Mouse (Mus musculus): ENCODE data around the gene Lgals3bp.
"Not testable (repeated sequence)": the region's sequence is repeated elsewhere in the genome, so short reads cannot be mapped to it uniquely, and the experiment has no call there.

Gene Lgals3bp

DNA sequence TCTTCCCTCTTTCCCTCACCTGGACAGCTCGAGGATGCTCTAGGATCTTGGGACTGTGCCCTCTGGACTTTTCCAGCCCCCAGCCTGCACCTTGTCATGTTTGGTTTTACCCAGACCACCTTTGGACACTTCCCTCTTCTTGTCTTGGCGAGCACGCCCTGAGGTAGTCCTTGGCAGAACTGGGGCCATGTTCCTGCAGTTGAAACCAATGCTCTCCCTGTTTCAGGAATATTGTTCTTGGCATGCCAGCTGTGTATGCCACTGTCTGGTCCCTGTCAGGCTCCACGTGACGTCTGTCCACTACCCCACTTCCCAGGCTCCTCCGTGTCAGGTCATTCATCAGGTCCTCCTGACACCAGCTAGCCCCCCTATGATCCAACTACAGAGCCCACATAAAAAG, 23.2 kb downstream of the Lgals3bp start:
- TF ChIP-seq POU5F1 (IDR thresholded peaks at IDR 0.05; ENCODE audit: borderline replicate concordance, low read length) (no peak), CTCF (conservative IDR thresholded peaks at IDR 0.05; ENCODE audit: low read length) (no peak), NANOG (IDR thresholded peaks at IDR 0.05; ENCODE audit: borderline replicate concordance, low read length) (no peak)
- Histone ChIP-seq H3K4me1 (replicated peaks; ENCODE audit: low read depth, low read length) (peaks cover 23% of the 10 kb centered on the region), H3K4me3 (replicated peaks; ENCODE audit: low read length) (no peak overlapping the region), H3K27me3 (ENCODE audit: insufficient read depth, low read length) (0 out of 2 replicates have a peak, but pooled peaks cover 5% of the 10 kb centered on the region), H3K9me3 (ENCODE audit: low read length) (no peaks in the 10 kb centered on the region), H3K36me3 (ENCODE audit: insufficient read depth, low read length) (no peaks in the 10 kb centered on the region)

- H3K4me3 ChIP-seq (replicated peaks; ENCODE audit: low read length); H3K27me3 ChIP-seq (ENCODE audit: insufficient read depth, low read length); H3K9me3 ChIP-seq (ENCODE audit: low read length); H3K36me3 ChIP-seq (ENCODE audit: insufficient read depth, low read length): not testable (repeated sequence)
- peaks cover 44% of the 10 kb centered on the region for H3K4me1 ChIP-seq (replicated peaks; ENCODE audit: low read depth, low read length)
These were observed 25.6 kb downstream of the Lgals3bp start for GRCm38 (mm10) chr11:118376323-118376722.

GRCm38 (mm10) chr11:118375881-118376280, 26.0 kb downstream of the Lgals3bp start:
- no peak for TF ChIP-seq NANOG (IDR thresholded peaks at IDR 0.05; ENCODE audit: borderline replicate concordance, low read length)
- no peaks in the 10 kb centered on the region for H3K27me3 ChIP-seq (ENCODE audit: insufficient read depth, low read length)
- peaks cover 45% of the 10 kb centered on the region for H3K4me1 ChIP-seq (replicated peaks; ENCODE audit: low read depth, low read length)
- H3K36me3 ChIP-seq (ENCODE audit: insufficient read depth, low read length): no peaks in the 10 kb centered on the region
- no peak overlapping the region for H3K4me3 ChIP-seq (replicated peaks; ENCODE audit: low read length)
- no peaks in the 10 kb centered on the region for H3K9me3 ChIP-seq (ENCODE audit: low read length)

GRCm38 (mm10) chr11:118375461-118375860, 26.4 kb downstream of the Lgals3bp start:
- TF ChIP-seq CTCF (conservative IDR thresholded peaks at IDR 0.05; ENCODE audit: low read length): no peak
- TF ChIP-seq NANOG (IDR thresholded peaks at IDR 0.05; ENCODE audit: borderline replicate concordance, low read length): no peak
- no peak for TF ChIP-seq POU5F1 (IDR thresholded peaks at IDR 0.05; ENCODE audit: borderline replicate concordance, low read length)
- no peaks in the 10 kb centered on the region for H3K27me3 ChIP-seq (ENCODE audit: insufficient read depth, low read length)
- H3K9me3 ChIP-seq (ENCODE audit: low read length): no peaks in the 10 kb centered on the region
- H3K36me3 ChIP-seq (ENCODE audit: insufficient read depth, low read length): no peaks in the 10 kb centered on the region
- no peak overlapping the region for H3K4me3 ChIP-seq (replicated peaks; ENCODE audit: low read length)
- peaks cover 45% of the 10 kb centered on the region for H3K4me1 ChIP-seq (replicated peaks; ENCODE audit: low read depth, low read length)

GRCm38 (mm10) chr11:118375006-118375405, 26.9 kb downstream of the Lgals3bp start:
- no peak for TF ChIP-seq NANOG (IDR thresholded peaks at IDR 0.05; ENCODE audit: borderline replicate concordance, low read length)
- no peak for TF ChIP-seq CTCF (conservative IDR thresholded peaks at IDR 0.05; ENCODE audit: low read length)
- no peak for TF ChIP-seq POU5F1 (IDR thresholded peaks at IDR 0.05; ENCODE audit: borderline replicate concordance, low read length)
- Histone ChIP-seq H3K4me3 (replicated peaks; ENCODE audit: low read length) (no peak overlapping the region), H3K4me1 (replicated peaks; ENCODE audit: low read depth, low read length) (peaks cover 45% of the 10 kb centered on the region), H3K27me3 (ENCODE audit: insufficient read depth, low read length) (no peaks in the 10 kb centered on the region), H3K9me3 (ENCODE audit: low read length) (no peaks in the 10 kb centered on the region), H3K36me3 (ENCODE audit: insufficient read depth, low read length) (no peaks in the 10 kb centered on the region)

GRCm38 (mm10) chr11:118374506-118374905, 27.4 kb downstream of the Lgals3bp start:
- TF ChIP-seq NANOG (IDR thresholded peaks at IDR 0.05; ENCODE audit: borderline replicate concordance, low read length): no peak
- no peak for TF ChIP-seq POU5F1 (IDR thresholded peaks at IDR 0.05; ENCODE audit: borderline replicate concordance, low read length)
- no peak for TF ChIP-seq CTCF (conservative IDR thresholded peaks at IDR 0.05; ENCODE audit: low read length)
- H3K4me1 ChIP-seq (replicated peaks; ENCODE audit: low read depth, low read length): peaks cover 44% of the 10 kb centered on the region
- H3K9me3 ChIP-seq (ENCODE audit: low read length): no peaks in the 10 kb centered on the region
- no peaks in the 10 kb centered on the region for H3K36me3 ChIP-seq (ENCODE audit: insufficient read depth, low read length)
- H3K4me3 ChIP-seq (replicated peaks; ENCODE audit: low read length): no peak overlapping the region
- peaks cover 3% of the 10 kb centered on the region; the same call in 1 of the 2 replicates for H3K27me3 ChIP-seq (ENCODE audit: insufficient read depth, low read length)

GRCm38 (mm10) chr11:118372641-118373040, 29.3 kb downstream of the Lgals3bp start:
- TF ChIP-seq NANOG (IDR thresholded peaks at IDR 0.05; ENCODE audit: borderline replicate concordance, low read length) (peak; percentile 30; the same call in 1 of the 2 replicates), POU5F1 (IDR thresholded peaks at IDR 0.05; ENCODE audit: borderline replicate concordance, low read length) (no peak), CTCF (conservative IDR thresholded peaks at IDR 0.05; ENCODE audit: low read length) (no peak)
- no peaks in the 10 kb centered on the region for H3K9me3 ChIP-seq (ENCODE audit: low read length)
- no peak overlapping the region for H3K4me3 ChIP-seq (replicated peaks; ENCODE audit: low read length)
- no peaks in the 10 kb centered on the region for H3K36me3 ChIP-seq (ENCODE audit: insufficient read depth, low read length)
- H3K4me1 ChIP-seq (replicated peaks; ENCODE audit: low read depth, low read length): peaks cover 40% of the 10 kb centered on the region
- peaks cover 6% of the 10 kb centered on the region; the same call in 1 of the 2 replicates for H3K27me3 ChIP-seq (ENCODE audit: insufficient read depth, low read length)

- peaks cover 40% of the 10 kb centered on the region for H3K4me1 ChIP-seq (replicated peaks; ENCODE audit: low read depth, low read length)
- no peaks in the 10 kb centered on the region for H3K9me3 ChIP-seq (ENCODE audit: low read length)
- no peak overlapping the region for H3K4me3 ChIP-seq (replicated peaks; ENCODE audit: low read length)
- no peak for TF ChIP-seq CTCF (conservative IDR thresholded peaks at IDR 0.05; ENCODE audit: low read length)
- no peak for TF ChIP-seq POU5F1 (IDR thresholded peaks at IDR 0.05; ENCODE audit: borderline replicate concordance, low read length)
- TF ChIP-seq NANOG (IDR thresholded peaks at IDR 0.05; ENCODE audit: borderline replicate concordance, low read length): no peak
- H3K27me3 ChIP-seq (ENCODE audit: insufficient read depth, low read length): peaks cover 6% of the 10 kb centered on the region; the same call in 1 of the 2 replicates
- H3K36me3 ChIP-seq (ENCODE audit: insufficient read depth, low read length): no peaks in the 10 kb centered on the region
These were observed 30.0 kb downstream of the Lgals3bp start for GRCm38 (mm10) chr11:118371876-118372275.

DNA sequence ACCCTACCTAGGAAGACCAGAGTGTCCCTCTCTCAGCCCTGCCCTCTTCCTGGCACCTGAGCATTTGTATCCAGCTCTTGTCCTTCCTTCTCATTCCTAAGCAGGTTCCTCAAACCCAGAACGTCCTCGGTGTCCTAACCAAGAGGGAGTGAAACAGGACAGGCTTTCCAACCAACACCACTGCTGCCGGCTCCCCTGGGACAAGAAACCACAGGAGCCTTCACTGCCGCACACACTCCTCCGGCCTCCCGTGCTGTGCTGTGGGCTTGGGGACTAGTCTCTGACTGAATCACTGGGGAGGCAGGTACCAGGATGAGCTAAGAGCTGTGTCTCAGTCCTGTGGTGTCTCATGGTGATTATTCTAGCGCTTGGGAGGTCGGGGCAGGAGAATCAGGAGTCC, 32.2 kb downstream of the Lgals3bp start:
- no peak overlapping the region for H3K4me3 ChIP-seq (replicated peaks; ENCODE audit: low read length)
- H3K36me3 ChIP-seq (ENCODE audit: insufficient read depth, low read length): no peaks in the 10 kb centered on the region
- H3K9me3 ChIP-seq (ENCODE audit: low read length): no peaks in the 10 kb centered on the region
- H3K4me1 ChIP-seq (replicated peaks; ENCODE audit: low read depth, low read length): peaks cover 49% of the 10 kb centered on the region
- TF ChIP-seq CTCF (conservative IDR thresholded peaks at IDR 0.05; ENCODE audit: low read length) (no peak), NANOG (IDR thresholded peaks at IDR 0.05; ENCODE audit: borderline replicate concordance, low read length) (no peak), POU5F1 (IDR thresholded peaks at IDR 0.05; ENCODE audit: borderline replicate concordance, low read length) (no peak)
- peaks cover 7% of the 10 kb centered on the region; the same call in 1 of the 2 replicates for H3K27me3 ChIP-seq (ENCODE audit: insufficient read depth, low read length)

Data from E14TG2a.4 (cell line).